In genomic region chr8:94529875-94530274, GRCm38 (mm10) we compare ENCODE assay signal across 27 mouse cellular contexts. TPM values are rescaled to one million over a fixed set of nuclear protein-coding genes. Genes with fewer than 3 reads are reported as not detected.
DNase-seq lines count a peak whose midpoint lies in the region; ATAC-seq and TF ChIP-seq lines count a peak whose summit lies in the region.
"Had no signal": no experiment of that assay in that cellular context is flagged by ENCODE, and none has a peak within 500 bp of the region (broad histone marks: within the 10 kb centered on the region; RNA-seq: fewer than 3 reads in every experiment).

No protein-coding gene starts in this region.

- H3K4me3 ChIP-seq in liver, adult 2 months (ENCODE audit: insufficient read depth, low read depth, low read length): no peak overlapping the region
- no peak overlapping the region for H3K4me3 ChIP-seq in liver, postnatal 0 days (ENCODE audit: low read depth, low read length)
- H3K4me3 ChIP-seq in MEL (ENCODE audit: control insufficient read depth in 1 of 2, insufficient read depth in 1 of 2, low read depth in 2 of 2, low read length in 2 of 2): no peak overlapping the region
- no peak overlapping the region for H3K4me3 ChIP-seq in bone marrow, adult 2 months (replicated peaks; ENCODE audit: control insufficient read depth, low read depth, low read length)
- H3K4me3 ChIP-seq in forebrain, embryonic 12.5 days (replicated peaks): no peak overlapping the region
- H3K4me3 ChIP-seq: embryonic facial prominence, embryonic 13.5 days; embryonic facial prominence, embryonic 15.5 days; erythroblast, embryonic 14.5 days; forebrain, embryonic 10.5 days; forebrain, embryonic 13.5 days; forebrain, embryonic 15.5 days had no signal

- no peak for TF ChIP-seq POLR2A in liver, adult 2 months (IDR thresholded peaks at IDR 0.05; ENCODE audit: extremely low read depth, insufficient read depth, low read length)
- no peak for TF ChIP-seq POLR2A in MEL (IDR thresholded peaks at IDR 0.05; ENCODE audit: control insufficient read depth in 1 of 2, insufficient read depth in 1 of 2, low read depth in 1 of 2, low read length in 2 of 2, poor library complexity in 1 of 2)
- no peak for TF ChIP-seq POLR2A in bone marrow, adult 2 months (IDR thresholded peaks at IDR 0.05; ENCODE audit: borderline replicate concordance, control insufficient read depth, low read depth, low read length)

- no peaks in the 10 kb centered on the region for H3K36me3 ChIP-seq in liver, adult 2 months (ENCODE audit: control insufficient read depth, insufficient read depth, low read length)
- H3K36me3 ChIP-seq in liver, postnatal 0 days (replicated peaks; ENCODE audit: insufficient read depth, low read length): no peaks in the 10 kb centered on the region
- H3K36me3 ChIP-seq in MEL (ENCODE audit: control insufficient read depth in 1 of 2, insufficient read depth in 2 of 2, low read length in 2 of 2): peaks cover 0 to 4% of the 10 kb centered on the region in 2 experiments; a peak in 1 of 4 replicates
- H3K36me3 ChIP-seq in forebrain, embryonic 12.5 days (replicated peaks): no peaks in the 10 kb centered on the region
- H3K36me3 ChIP-seq: embryonic facial prominence, embryonic 13.5 days; embryonic facial prominence, embryonic 15.5 days; forebrain, embryonic 10.5 days; forebrain, embryonic 15.5 days had no signal

- TF ChIP-seq CTCF in liver, adult 2 months (IDR thresholded peaks at IDR 0.05; ENCODE audit: low read depth, low read length): no peak
- no peak for TF ChIP-seq CTCF in liver, postnatal 0 days (IDR thresholded peaks at IDR 0.05; ENCODE audit: low read depth)
- TF ChIP-seq CTCF in MEL (IDR thresholded peaks at IDR 0.05 in 2 of 3, conservative IDR thresholded peaks at IDR 0.05 in 1 of 3; ENCODE audit: control insufficient read depth in 1 of 3, insufficient read depth in 1 of 3, low read depth in 2 of 3, low read length in 3 of 3, poor library complexity in 1 of 3, severe bottlenecking in 1 of 3): no peak
- TF ChIP-seq CTCF in bone marrow, adult 2 months (IDR thresholded peaks at IDR 0.05; ENCODE audit: control insufficient read depth, insufficient read depth, low read length): no peak

- H3K27ac ChIP-seq in liver, adult 2 months (replicated peaks; ENCODE audit: insufficient read depth, low read depth, low read length): no peak overlapping the region
- no peak overlapping the region for H3K27ac ChIP-seq in liver, postnatal 0 days (ENCODE audit: low read depth)
- peak overlapping the region; percentile 26; the same call in 1 of the 2 replicates for H3K27ac ChIP-seq in MEL (ENCODE audit: control insufficient read depth, low read depth, low read length)
- H3K27ac ChIP-seq in bone marrow, adult 2 months (ENCODE audit: control insufficient read depth, insufficient read depth, low read depth, low read length, poor library complexity): peak overlapping the region; percentile 65
- no peak overlapping the region for H3K27ac ChIP-seq in forebrain, embryonic 12.5 days
- H3K27ac ChIP-seq: embryonic facial prominence, embryonic 13.5 days; embryonic facial prominence, embryonic 15.5 days; forebrain, embryonic 10.5 days; forebrain, embryonic 13.5 days; forebrain, embryonic 15.5 days had no signal

- TF ChIP-seq RAD21 in MEL (IDR thresholded peaks at IDR 0.05; ENCODE audit: low read depth, low read length): no peak

- peak; percentile 55 for DNase-seq in liver, adult 2 months (ENCODE audit: extremely low read depth, low read depth, low spot score)
- DNase-seq in liver, postnatal 0 days: no peak
- DNase-seq in MEL (ENCODE audit: low read depth, low spot score): peak; percentile 29
- no peak for DNase-seq in spleen, adult 18-20 months
- no peak for DNase-seq in layer of hippocampus, adult 18-20 months (ENCODE audit: low spot score in 2 of 2)
- DNase-seq: adrenal gland, adult 8-10 months; adrenal gland, postnatal 14 days; adrenal gland, postnatal 36 days; cerebellum, adult 11 months; cerebellum, adult 18-20 months; cerebellum, adult 8-10 months; cerebellum, adult 9-11 months; cerebellum, postnatal 14 days; cerebellum, postnatal 36 days; embryo, embryonic 11 days; forebrain, postnatal 0 days had no signal

- H3K9ac ChIP-seq in liver, adult 2 months (ENCODE audit: low read depth, low read length): no peak overlapping the region
- H3K9ac ChIP-seq in liver, postnatal 0 days (replicated peaks): no peak overlapping the region
- H3K9ac ChIP-seq in MEL (ENCODE audit: control insufficient read depth, low read depth, low read length, poor library complexity, severe bottlenecking): 0 out of 2 replicates have a peak overlapping the region, but pooled peaks have one; percentile 15
- no peak overlapping the region for H3K9ac ChIP-seq in forebrain, embryonic 12.5 days
- H3K9ac ChIP-seq: embryonic facial prominence, embryonic 13.5 days; embryonic facial prominence, embryonic 15.5 days; forebrain, embryonic 13.5 days; forebrain, embryonic 15.5 days; forebrain, postnatal 0 days had no signal

- whole genome bisulfite sequencing in liver, adult 2 months: 56% methylated on average over 4 of the region's 4 CpGs
- 58% methylated on average over 4 of the region's 4 CpGs for WGBS in liver, postnatal 0 days (ENCODE audit: insufficient replicate concordance)
- WGBS in bone marrow, adult 2 months: 49% methylated on average over 4 of the region's 4 CpGs
- WGBS in forebrain, embryonic 12.5 days: 76% methylated on average over 4 of the region's 4 CpGs

- no peak overlapping the region for H3K4me2 ChIP-seq in liver, postnatal 0 days (ENCODE audit: low read depth, low read length)
- H3K4me2 ChIP-seq in forebrain, embryonic 12.5 days: no peak overlapping the region
- H3K4me2 ChIP-seq: embryonic facial prominence, embryonic 13.5 days; embryonic facial prominence, embryonic 15.5 days; forebrain, embryonic 13.5 days; forebrain, embryonic 15.5 days had no signal

- no peak for TF ChIP-seq EP300 in liver, postnatal 0 days (IDR thresholded peaks at IDR 0.05; ENCODE audit: low read depth)
- no peak for TF ChIP-seq EP300 in MEL (IDR thresholded peaks at IDR 0.05; ENCODE audit: low read depth in 1 of 2, low read length in 2 of 2)

- H3K79me2 ChIP-seq in liver, adult 2 months (ENCODE audit: control insufficient read depth, insufficient read depth, low read length): no peaks in the 10 kb centered on the region
- no peaks in the 10 kb centered on the region; the same call in 1 of the 2 replicates for H3K79me2 ChIP-seq in MEL (ENCODE audit: control insufficient read depth, insufficient read depth, low read length, poor library complexity)

- H3K9me3 ChIP-seq in liver, postnatal 0 days (ENCODE audit: low read length): no peaks in the 10 kb centered on the region
- no peaks in the 10 kb centered on the region for H3K9me3 ChIP-seq in MEL (replicated peaks; ENCODE audit: insufficient read depth, low read length)
- H3K9me3 ChIP-seq in forebrain, embryonic 12.5 days: no peaks in the 10 kb centered on the region
- H3K9me3 ChIP-seq: embryonic facial prominence, embryonic 13.5 days; embryonic facial prominence, embryonic 15.5 days; forebrain, embryonic 10.5 days; forebrain, embryonic 13.5 days; forebrain, embryonic 15.5 days had no signal

- peaks cover 21% of the 10 kb centered on the region for H3K4me1 ChIP-seq in liver, adult 2 months (ENCODE audit: control insufficient read depth, insufficient read depth, low read length)
- H3K4me1 ChIP-seq in liver, postnatal 0 days (ENCODE audit: insufficient read depth): peaks cover 9% of the 10 kb centered on the region
- H3K4me1 ChIP-seq in MEL (ENCODE audit: control insufficient read depth in 1 of 2, insufficient read depth in 2 of 2, low read length in 2 of 2): peaks cover 6 to 17% of the 10 kb centered on the region in 2 experiments; a peak in 3 of 4 replicates
- H3K4me1 ChIP-seq in bone marrow, adult 2 months (ENCODE audit: control insufficient read depth, insufficient read depth, low read length): peaks cover 5% of the 10 kb centered on the region; the same call in 1 of the 2 replicates
- peaks cover 30% of the 10 kb centered on the region for H3K4me1 ChIP-seq in forebrain, embryonic 12.5 days

- no peak for ATAC-seq in liver, postnatal 0 days
- 0 out of 2 replicates have a peak, but pooled peaks have one; percentile 16 for ATAC-seq in megakaryocyte-erythroid progenitor cell, adult 5-6 weeks (replicated peaks; ENCODE audit: low FRiP score, low TSS enrichment, poor library complexity, severe bottlenecking)
- ATAC-seq in forebrain, embryonic 12.5 days (ENCODE audit: low FRiP score): no peak
- ATAC-seq: activated CD4-positive, CD25-positive, alpha-beta regulatory T cell, adult 4 months; forebrain, embryonic 13.5 days; forebrain, embryonic 15.5 days; forebrain, postnatal 0 days; Patski had no signal

- H3K27me3 ChIP-seq in liver, adult 2 months (ENCODE audit: control insufficient read depth, insufficient read depth, low read length): no peaks in the 10 kb centered on the region
- H3K27me3 ChIP-seq in liver, postnatal 0 days (ENCODE audit: insufficient read depth, low read length): peaks cover 30% of the 10 kb centered on the region
- no peaks in the 10 kb centered on the region; a peak in 1 of 4 replicates for H3K27me3 ChIP-seq in MEL (ENCODE audit: control insufficient read depth in 1 of 2, insufficient read depth in 2 of 2, low read length in 2 of 2)
- peaks cover 28% of the 10 kb centered on the region for H3K27me3 ChIP-seq in forebrain, embryonic 12.5 days
- H3K27me3 ChIP-seq: forebrain, embryonic 15.5 days had no signal

TF ChIP-seq in MEL, 35 proteins besides CTCF, POLR2A, EP300 and RAD21 (continues in another document):
- no peak for TF ChIP-seq POLR2AphosphoS2 (IDR thresholded peaks at IDR 0.05; ENCODE audit: low read length)
- no peak for TF ChIP-seq ETS1 (IDR thresholded peaks at IDR 0.05; ENCODE audit: low read depth, low read length)
- TF ChIP-seq BHLHE40 (IDR thresholded peaks at IDR 0.05; ENCODE audit: borderline replicate concordance, low read depth, low read length): no peak
- no peak for TF ChIP-seq ZC3H11A (IDR thresholded peaks at IDR 0.05; ENCODE audit: low read depth, low read length)
- TF ChIP-seq JUND (IDR thresholded peaks at IDR 0.05; ENCODE audit: low read depth, low read length): no peak
- no peak for TF ChIP-seq USF2 (IDR thresholded peaks at IDR 0.05; ENCODE audit: borderline replicate concordance in 1 of 2, insufficient read depth in 1 of 2, low read depth in 1 of 2, low read length in 2 of 2)

RNA-seq across cellular contexts. Expression of gene Cpne2, which starts 2.9 kb away (rescaled TPM):
- 5.2 and 8.5 TPM in 2 replicates for total RNA-seq in liver, adult 2 months (2014; rRNA removed)
- polyA plus RNA-seq in liver, adult 2 months (2012; rRNA removed): 9.8 and 20.8 TPM in 2 replicates
- 3.9 and 4.2 TPM in 2 replicates for polyA plus RNA-seq in liver, postnatal 0 days (2015; fragmentation: Nextera tagmentation; extraction: Ambion mirVana)
- 15.7 and 19.1 TPM in 2 replicates for total RNA-seq in MEL (2012; rRNA removed)
- polyA plus RNA-seq in MEL (2012; ENCODE audit: insufficient read depth in 1 of 2, insufficient read length in 2 of 2, low read depth in 1 of 2, low replicate concordance in 2 of 2, missing spikeins in 1 of 2): 10 to 100 TPM in 1 of 2 experiments, not detected in 1; 29.7 TPM
- polyA plus RNA-seq in bone marrow, adult 2 months (2011; ENCODE audit: insufficient read depth, insufficient read length, low replicate concordance, missing spikeins): 23.4 and 36.1 TPM in 2 replicates
- total RNA-seq in megakaryocyte-erythroid progenitor cell, adult 5-6 weeks (2014; fragmentation: Nextera tagmentation): 111 and 116 TPM in 2 replicates
- total RNA-seq in megakaryocyte-erythroid progenitor cell, adult 5-6 weeks (2017): 78.7 and 81.7 TPM in 2 replicates
- polyA plus RNA-seq in forebrain, embryonic 12.5 days (2016; fragmentation: Nextera tagmentation; extraction: Ambion mirVana): 18.2 and 18.5 TPM in 2 replicates
- 10 to 100 TPM; 41.9 to 48.2 TPM for total RNA-seq in layer of hippocampus, adult 18-20 months (2021)

Comparison
In these comparisons a context has a peak if more than half of its experiments do, and no peak if none do; other contexts are left out.
1. DNase-seq: peak in liver, adult 2 months (single experiment) and MEL (single experiment); none in liver, postnatal 0 days (single experiment), spleen, adult 18-20 months (0 of 2) and layer of hippocampus, adult 18-20 months (0 of 2).
2. H3K27ac ChIP-seq: peak in MEL (single experiment) and bone marrow, adult 2 months (single experiment); none in liver, adult 2 months (single experiment), liver, postnatal 0 days (single experiment) and forebrain, embryonic 12.5 days (single experiment).